Mouse (Mus musculus) CD4-positive, CD25-positive, alpha-beta regulatory T cell, adult 2 months (primary cell): Measurements from ENCODE around the gene Qrich2.
"Not testable (repeated sequence)": the region's sequence is repeated elsewhere in the genome, so short reads cannot be mapped to it uniquely, and the experiment has no call there.

Source experiments
- DNase-seq: peaks from one replicate; pipeline ENCODE4 v3.0.0-alpha.2; 2012; ENCODE audit warnings: low read depth, low spot score

Gene Qrich2

GRCm38 (mm10) chr11:116430723-116431427, 35.2 kb downstream of the Qrich2 start:
- peak; percentile 39 for DNase-seq

GRCm38 (mm10) chr11:116429862-116430613, 36.0 kb downstream of the Qrich2 start:
- no peak for DNase-seq

GRCm38 (mm10) chr11:116428872-116429859, 36.9 kb downstream of the Qrich2 start:
- no peak for DNase-seq

- no peak for DNase-seq
Observed at GRCm38 (mm10) chr11:116426852-116427575, 39.0 kb downstream of the Qrich2 start.

GRCm38 (mm10) chr11:116426328-116426727, 39.7 kb downstream of the Qrich2 start:
- not testable (repeated sequence) for DNase-seq

GRCm38 (mm10) chr11:116424621-116425407, 41.2 kb downstream of the Qrich2 start:
- no peak for DNase-seq

- DNase-seq = peak; percentile 88
Observed at GRCm38 (mm10) chr11:116423782-116424620, 42.0 kb downstream of the Qrich2 start.

GRCm38 (mm10) chr11:116423214-116423613, 42.8 kb downstream of the Qrich2 start:
- peak; percentile 52 for DNase-seq

- no peak for DNase-seq
Observed at GRCm38 (mm10) chr11:116422562-116422961, 43.5 kb downstream of the Qrich2 start.

- no peak for DNase-seq
Observed at GRCm38 (mm10) chr11:116421102-116421501, 44.9 kb downstream of the Qrich2 start.

GRCm38 (mm10) chr11:116418841-116419462, 47.1 kb downstream of the Qrich2 start:
- peak; percentile 52 for DNase-seq

GRCm38 (mm10) chr11:116418194-116418840, 47.7 kb downstream of the Qrich2 start:
- DNase-seq = peak; percentile 42

GRCm38 (mm10) chr11:116417054-116417453, 49.0 kb downstream of the Qrich2 start:
- DNase-seq = no peak

- no peak for DNase-seq
Observed at GRCm38 (mm10) chr11:116416196-116416943, 49.7 kb downstream of the Qrich2 start.

- peak; percentile 78 for DNase-seq
Observed at GRCm38 (mm10) chr11:116413631-116414022, 52.4 kb downstream of the Qrich2 start.

- peak; percentile 88 for DNase-seq
Observed at GRCm38 (mm10) chr11:116412904-116413630, 53.0 kb downstream of the Qrich2 start, which contains the start of gene Rnf157. Rnf157 (minus strand) TSS chr11:116413032.
